Mouse (Mus musculus) cortical plate, adult 2 months (tissue): ENCODE measurements around the gene Rpp14.
A peak's percentile ranks its signal among the peaks of the same experiment; 100 is the strongest.

Experiments
- CTCF ChIP-seq: fragments of 200-500 bp; IDR thresholded peaks from 2 replicates; pipeline ENCODE4 v1.5.1; 2011; ENCODE audit warnings: mild to moderate bottlenecking, control low read depth, low read length; ENCODE audit not compliant: insufficient read depth; ENCODE audit errors: extremely low read depth
- POLR2A ChIP-seq: fragments of 200-500 bp; IDR thresholded peaks from 2 replicates; pipeline ENCODE4 v1.6.1; 2011; ENCODE audit warnings: mild to moderate bottlenecking, low read length, control low read depth; ENCODE audit not compliant: insufficient read depth; ENCODE audit errors: extremely low read depth

- TF ChIP-seq POLR2A (peak; percentile 57), CTCF (peak; percentile 97)
Measured at GRCm38 (mm10) chr14:8080165-8080679, at the start of gene Rpp14.
